11 mouse cellular contexts compared by ENCODE assay signal in the genomic region with DNA sequence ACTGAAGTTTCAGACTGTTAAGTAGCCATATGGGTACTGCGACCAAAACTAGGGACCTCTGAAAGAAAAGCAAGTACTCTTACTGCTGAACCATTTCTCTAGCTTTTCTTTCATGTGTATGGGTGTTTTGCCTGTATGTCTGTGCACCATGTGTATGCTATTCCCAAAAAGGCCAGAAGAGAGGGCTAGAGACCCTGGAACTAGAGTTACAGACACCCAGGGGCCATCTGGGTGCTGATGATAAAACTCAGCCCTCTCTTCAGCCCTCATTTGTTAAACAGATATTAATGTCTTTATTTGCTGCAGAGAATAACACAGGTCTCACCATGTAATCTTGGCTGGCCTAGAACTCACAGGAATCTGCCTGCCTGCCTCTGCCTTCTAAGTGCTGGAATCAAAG. TPM values are rescaled to one million over a fixed set of nuclear protein-coding genes. Genes with fewer than 3 reads are reported as not detected.
DNase-seq lines count a peak whose midpoint lies in the region; ATAC-seq and TF ChIP-seq lines count a peak whose summit lies in the region.
"Had no signal": no experiment of that assay in that cellular context is flagged by ENCODE, and none has a peak within 500 bp of the region (broad histone marks: within the 10 kb centered on the region; RNA-seq: fewer than 3 reads in every experiment).

No protein-coding gene starts in this region.

- 93% methylated on average over 1 of the region's 1 CpGs for WGBS in heart, embryonic 16.5 days
- 85% methylated on average over 1 of the region's 1 CpGs for WGBS in lung, embryonic 15.5 days
- 83% methylated on average over 1 of the region's 1 CpGs for whole genome bisulfite sequencing in embryonic facial prominence, embryonic 12.5 days

- no peak overlapping the region for H3K9ac ChIP-seq in heart, embryonic 16.5 days (ENCODE audit: low read length)
- H3K9ac ChIP-seq in lung, embryonic 15.5 days, result no peak overlapping the region
- no peak overlapping the region for H3K9ac ChIP-seq in embryonic facial prominence, embryonic 12.5 days

- no peak for DNase-seq in heart, postnatal 25 days (ENCODE audit: low spot score)
- DNase-seq in lung, postnatal 14 days, result no peak
- DNase-seq in gastrocnemius, postnatal 36 days, result no peak
- DNase-seq: adrenal gland, postnatal 25 days; thymus, postnatal 4 days had no signal

- peaks cover 75% of the 10 kb centered on the region for H3K79me2 ChIP-seq in myocyte (ENCODE audit: control insufficient read depth, insufficient read depth)

- H3K27me3 ChIP-seq in heart, embryonic 16.5 days (ENCODE audit: control insufficient read depth, insufficient read depth, low read length), result no peaks in the 10 kb centered on the region
- H3K27me3 ChIP-seq in lung, embryonic 15.5 days, result no peaks in the 10 kb centered on the region
- no peaks in the 10 kb centered on the region for H3K27me3 ChIP-seq in embryonic facial prominence, embryonic 12.5 days
- H3K27me3 ChIP-seq in myocyte (ENCODE audit: control insufficient read depth, insufficient read depth, insufficient read length), result no peaks in the 10 kb centered on the region

- intact Hi-C loops in heart, postnatal 25 days (cut with DNase I), result no loop called here
- intact Hi-C loops in gastrocnemius, postnatal 36 days (cut with DNase I), result no loop called here

- no peak for TF ChIP-seq POLR2A in myocyte (IDR thresholded peaks at IDR 0.05; ENCODE audit: insufficient read length, low read depth)

- no peak overlapping the region for H3ac ChIP-seq in myocyte (ENCODE audit: control insufficient read depth, insufficient read length)

- H3K4me2 ChIP-seq in heart, embryonic 16.5 days (ENCODE audit: low read depth, low read length), result no peak overlapping the region
- H3K4me2 ChIP-seq in lung, embryonic 15.5 days, result no peak overlapping the region
- no peak overlapping the region for H3K4me2 ChIP-seq in embryonic facial prominence, embryonic 12.5 days (replicated peaks)
- H3K4me2 ChIP-seq in myocyte (ENCODE audit: low read depth), result peak overlapping the region; percentile 76
- H3K4me2 ChIP-seq: midbrain, embryonic 11.5 days had no signal

- H3K36me3 ChIP-seq in heart, embryonic 16.5 days (ENCODE audit: control insufficient read depth, insufficient read depth), result no peaks in the 10 kb centered on the region
- H3K36me3 ChIP-seq in lung, embryonic 15.5 days, result no peaks in the 10 kb centered on the region
- H3K36me3 ChIP-seq in embryonic facial prominence, embryonic 12.5 days, result no peaks in the 10 kb centered on the region
- no peaks in the 10 kb centered on the region for H3K36me3 ChIP-seq in myocyte (ENCODE audit: control insufficient read depth, insufficient read depth)

- no peaks in the 10 kb centered on the region for H3K9me3 ChIP-seq in heart, embryonic 16.5 days (replicated peaks; ENCODE audit: control insufficient read depth, low read length)
- no peaks in the 10 kb centered on the region for H3K9me3 ChIP-seq in lung, embryonic 15.5 days
- no peaks in the 10 kb centered on the region for H3K9me3 ChIP-seq in embryonic facial prominence, embryonic 12.5 days

- no peak for ATAC-seq in heart, embryonic 16.5 days (replicated peaks; ENCODE audit: extremely low read depth, insufficient read depth, low FRiP score)
- ATAC-seq in lung, embryonic 15.5 days (ENCODE audit: borderline replicate concordance, extremely low read depth, low FRiP score, low TSS enrichment), result no peak
- ATAC-seq in embryonic facial prominence, embryonic 12.5 days (ENCODE audit: insufficient number of reproducible peaks, insufficient read depth, low FRiP score, low TSS enrichment), result no peak

- peaks cover 22% of the 10 kb centered on the region for H3K4me1 ChIP-seq in heart, embryonic 16.5 days (ENCODE audit: control insufficient read depth, insufficient read depth, low read length)
- peaks cover 22% of the 10 kb centered on the region for H3K4me1 ChIP-seq in lung, embryonic 15.5 days
- peaks cover 31% of the 10 kb centered on the region for H3K4me1 ChIP-seq in embryonic facial prominence, embryonic 12.5 days

- H3K27ac ChIP-seq in heart, embryonic 16.5 days (ENCODE audit: low read length), result peak overlapping the region; percentile 85; the same call in 1 of the 2 replicates
- peak overlapping the region; percentile 74; the same call in 1 of the 2 replicates for H3K27ac ChIP-seq in lung, embryonic 15.5 days
- H3K27ac ChIP-seq in embryonic facial prominence, embryonic 12.5 days, result 0 out of 2 replicates have a peak overlapping the region, but pooled peaks have one; percentile 76
- H3K27ac ChIP-seq: stomach, postnatal 0 days had no signal

- H3K4me3 ChIP-seq in heart, embryonic 16.5 days (ENCODE audit: low read length), result no peak overlapping the region
- H3K4me3 ChIP-seq in lung, embryonic 15.5 days, result no peak overlapping the region
- no peak overlapping the region for H3K4me3 ChIP-seq in embryonic facial prominence, embryonic 12.5 days
- no peak overlapping the region for H3K4me3 ChIP-seq in myocyte

TF ChIP-seq in myocyte, 11 proteins besides CTCF, POLR2A, EP300 and RAD21:
- TF ChIP-seq POLR2AphosphoS2 (IDR thresholded peaks at IDR 0.05; ENCODE audit: insufficient read length, low read depth), result no peak
- TF ChIP-seq TCF12 (IDR thresholded peaks at IDR 0.05; ENCODE audit: insufficient read depth, poor library complexity, severe bottlenecking), result no peak
- TF ChIP-seq MYOD1 (IDR thresholded peaks at IDR 0.05; ENCODE audit: control insufficient read depth in 1 of 3, insufficient read length in 2 of 3, low read depth in 2 of 3), result no peak
- no peak for TF ChIP-seq MYOG (IDR thresholded peaks at IDR 0.05; ENCODE audit: control insufficient read depth in 1 of 3, insufficient read depth in 1 of 3, insufficient read length in 2 of 3, low read depth in 2 of 3)
- no peak for TF ChIP-seq USF1 (IDR thresholded peaks at IDR 0.05; ENCODE audit: low read depth)
- no peak for TF ChIP-seq SRF (IDR thresholded peaks at IDR 0.05; ENCODE audit: control insufficient read depth, insufficient read length, low read depth)
- no peak for TF ChIP-seq CEBPB (IDR thresholded peaks at IDR 0.05; ENCODE audit: insufficient read depth, poor library complexity, severe bottlenecking)
- no peak for TF ChIP-seq E2F4 (IDR thresholded peaks at IDR 0.05; ENCODE audit: insufficient read depth)
- TF ChIP-seq REST (IDR thresholded peaks at IDR 0.05; ENCODE audit: insufficient read depth, insufficient read length), result no peak
- no peak for TF ChIP-seq TCF3 (IDR thresholded peaks at IDR 0.05; ENCODE audit: insufficient read length, low read depth)
- no peak for TF ChIP-seq MAX (IDR thresholded peaks at IDR 0.05; ENCODE audit: low read depth)

RNA-seq across cellular contexts. Expression of gene Snx8, which starts 4.6 kb away (rescaled TPM):
- polyA plus RNA-seq in heart, embryonic 16.5 days (2015; fragmentation: Nextera tagmentation; extraction: Ambion mirVana), result 16.4 and 17.9 TPM in 2 replicates
- total RNA-seq in heart, postnatal 25 days (2021), result 10 to 100 TPM; 12.5 to 14.0 TPM
- 17.8 and 19.9 TPM in 2 replicates for polyA plus RNA-seq in lung, embryonic 15.5 days (2015; fragmentation: Nextera tagmentation; extraction: Ambion mirVana)
- polyA plus RNA-seq in embryonic facial prominence, embryonic 12.5 days (2016; fragmentation: Nextera tagmentation; extraction: Ambion mirVana), result 21.4 and 21.5 TPM in 2 replicates
- polyA plus RNA-seq in myocyte (2012; fragmentation: generic; extraction: Trizol), result 50.5 TPM
- total RNA-seq in gastrocnemius, postnatal 36 days (2021), result 10 to 100 TPM in 1 of 2 experiments, 1 to 10 TPM in 1; 7.3 to 10.5 TPM

RNA-seq across cellular contexts. Expression of gene Eif3b, which starts 34.7 kb away (rescaled TPM):
- 78.1 and 87.8 TPM in 2 replicates for polyA plus RNA-seq in heart, embryonic 16.5 days (2015; fragmentation: Nextera tagmentation; extraction: Ambion mirVana)
- 10 to 100 TPM; 84.8 to 87.5 TPM for total RNA-seq in heart, postnatal 25 days (2021)
- polyA plus RNA-seq in lung, embryonic 15.5 days (2015; fragmentation: Nextera tagmentation; extraction: Ambion mirVana), result 115 and 129 TPM in 2 replicates
- 187 and 191 TPM in 2 replicates for polyA plus RNA-seq in embryonic facial prominence, embryonic 12.5 days (2016; fragmentation: Nextera tagmentation; extraction: Ambion mirVana)
- 220 TPM for polyA plus RNA-seq in myocyte (2012; fragmentation: generic; extraction: Trizol)
- total RNA-seq in gastrocnemius, postnatal 36 days (2021), result 10 to 100 TPM; 76.1 to 76.8 TPM

RNA-seq across cellular contexts. Expression of gene Mrm2, which starts 52.8 kb away (rescaled TPM):
- 16.7 and 16.9 TPM in 2 replicates for polyA plus RNA-seq in heart, embryonic 16.5 days (2015; fragmentation: Nextera tagmentation; extraction: Ambion mirVana)
- 10 to 100 TPM; 11.0 to 12.8 TPM for total RNA-seq in heart, postnatal 25 days (2021)
- 18.0 and 21.7 TPM in 2 replicates for polyA plus RNA-seq in lung, embryonic 15.5 days (2015; fragmentation: Nextera tagmentation; extraction: Ambion mirVana)
- 24.0 and 24.9 TPM in 2 replicates for polyA plus RNA-seq in embryonic facial prominence, embryonic 12.5 days (2016; fragmentation: Nextera tagmentation; extraction: Ambion mirVana)
- 10.0 TPM for polyA plus RNA-seq in myocyte (2012; fragmentation: generic; extraction: Trizol)
- 1 to 10 TPM; 5.7 to 6.1 TPM for total RNA-seq in gastrocnemius, postnatal 36 days (2021)
